Mouse (Mus musculus): ENCODE measurements around the gene Oaz2.

DNA sequence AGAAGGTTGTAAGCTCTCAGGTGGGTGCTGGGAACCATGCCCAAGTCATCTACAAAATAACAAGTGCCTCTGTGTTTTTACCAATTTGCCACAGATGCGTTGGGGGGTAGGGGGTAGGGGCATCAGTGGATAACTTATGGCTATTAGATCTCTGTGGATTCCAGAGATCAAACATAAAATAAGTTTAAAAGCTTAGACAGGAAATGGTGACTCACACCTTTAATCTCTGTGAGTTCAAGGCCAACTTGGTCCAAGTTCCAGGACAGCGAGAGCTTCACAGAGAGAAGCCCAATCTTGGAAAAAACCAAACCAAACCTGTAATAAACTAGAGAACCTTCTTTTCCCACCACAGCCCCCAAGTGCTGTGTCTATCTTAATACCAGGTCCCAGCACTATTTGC is 21.0 kb upstream of the Oaz2 start:
- no peak for TF ChIP-seq GATA1 (IDR thresholded peaks at IDR 0.05; ENCODE audit: low read length)
- TF ChIP-seq TAL1 (IDR thresholded peaks at IDR 0.05; ENCODE audit: low read length), result no peak
